Mouse (Mus musculus) kidney, embryonic 14.5 days (tissue): ENCODE results near the gene Terf2. TPM values are rescaled to one million over a fixed set of nuclear protein-coding genes. Genes with fewer than 3 reads are reported as not detected.

Experiments used
- ATAC-seq: fragments of 200-750 bp; cut with Nextera tagmentation; 2 replicates; pipeline ENCODE4 v1.8.0; 2017; ENCODE audit warnings: moderate number of reproducible peaks, mild to moderate bottlenecking, moderate TSS enrichment, moderate library complexity; ENCODE audit not compliant: low FRiP score, low TSS enrichment
- H3K27ac ChIP-seq: fragments of 300-500 bp; sonication (generic); 2 replicates; pipeline ENCODE4 v1.5.1; 2014; ENCODE audit warnings: low read depth, mild to moderate bottlenecking, low read length, moderate library complexity, mixed read lengths
- H3K27me3 ChIP-seq: fragments of 300-500 bp; sonication (generic); 2 replicates; pipeline ENCODE4 v1.6.1; 2014; ENCODE audit warnings: mild to moderate bottlenecking, low read length; ENCODE audit not compliant: control insufficient read depth, insufficient read depth
- H3K36me3 ChIP-seq: fragments of 300-500 bp; sonication (generic); 2 replicates; pipeline ENCODE4 v1.6.1; 2014; ENCODE audit warnings: low read length, mixed read lengths; ENCODE audit not compliant: control insufficient read depth, insufficient read depth
- H3K4me1 ChIP-seq: fragments of 300-500 bp; sonication (generic); 2 replicates; pipeline ENCODE4 v1.6.1; 2014; ENCODE audit warnings: low read length, mixed read lengths; ENCODE audit not compliant: control insufficient read depth, insufficient read depth
- H3K4me2 ChIP-seq: fragments of 300-500 bp; sonication (generic); replicated peaks from 2 replicates; pipeline ENCODE4 v1.6.1; 2014; ENCODE audit warnings: low read depth, mild to moderate bottlenecking, low read length
- H3K4me3 ChIP-seq: fragments of 300-500 bp; sonication (generic); 2 replicates; pipeline ENCODE4 v1.5.1; 2014; ENCODE audit warnings: mild to moderate bottlenecking, low read length
- H3K9ac ChIP-seq: fragments of 300-500 bp; sonication (generic); 2 replicates; pipeline ENCODE4 v1.6.1; 2014; ENCODE audit warnings: low read depth, mild to moderate bottlenecking, low read length, moderate library complexity
- H3K9me3 ChIP-seq: fragments of 300-500 bp; sonication (generic); 2 replicates; pipeline ENCODE4 v1.6.1; 2016; ENCODE audit warnings: low read length; ENCODE audit not compliant: control insufficient read depth
- WGBS: fragments of 180-500 bp; shearing (Covaris S2); extraction: QIAGEN DNeasy Blood & Tissue Kit; methylation state at CpG from one replicate; pipeline ENCODE4 v1.1.7; 2014; 5-methylcytosine and 5-hydroxymethylcytosine counted together
- polyA plus RNA-seq: library from polyadenylated mRNA; unstranded; fragments of >200 nt; fragmentation: Nextera tagmentation; extraction: Ambion mirVana; gene quantifications from 2 replicates; pipeline ENCODE4 v1.2.1, GENCODE M21; 2014

The Terf2 gene
- polyA plus RNA-seq = 15.8 and 19.2 TPM in 2 replicates

GRCm38 (mm10) chr8:107096366-107097036, at the start of gene Terf2:
Gene Terf2, minus strand, starts transcription at chr8:107096547.
- WGBS = 4% methylated on average over 36 of the region's 39 CpGs
- H3K27me3 ChIP-seq = no peaks in the 10 kb centered on the region
- H3K9me3 ChIP-seq = no peaks in the 10 kb centered on the region
- peak within 1 kb of the TSS; percentile 72 for H3K4me2 ChIP-seq
- H3K9ac ChIP-seq = peak within 1 kb of the TSS; percentile 87
- peak; percentile 96 for ATAC-seq
- peaks cover 27% of the 10 kb centered on the region for H3K36me3 ChIP-seq
- H3K27ac ChIP-seq = peak within 1 kb of the TSS; percentile 77
- H3K4me3 ChIP-seq = peak within 1 kb of the TSS; percentile 71
- peaks cover 14% of the 10 kb centered on the region for H3K4me1 ChIP-seq

- peak overlapping the region; percentile 25; the same call in 1 of the 2 replicates for H3K27ac ChIP-seq
- no peak overlapping the region for H3K9ac ChIP-seq
- 0 out of 2 replicates have a peak, but pooled peaks have one; percentile 33 for ATAC-seq
- H3K4me3 ChIP-seq = no peak overlapping the region
- no peaks in the 10 kb centered on the region for H3K9me3 ChIP-seq
- no peak overlapping the region for H3K4me2 ChIP-seq
- WGBS = 40% methylated on average over 4 of the region's 4 CpGs
- peaks cover 7% of the 10 kb centered on the region; the same call in 1 of the 2 replicates for H3K4me1 ChIP-seq
- no peaks in the 10 kb centered on the region for H3K36me3 ChIP-seq
- H3K27me3 ChIP-seq = no peaks in the 10 kb centered on the region
Observed at GRCm38 (mm10) chr8:107143501-107143900, 47.2 kb upstream of the Terf2 start.

GRCm38 (mm10) chr8:107142539-107142938, 46.2 kb upstream of the Terf2 start:
- Histone ChIP-seq H3K9me3 (no peaks in the 10 kb centered on the region), H3K4me1 (peaks cover 7% of the 10 kb centered on the region; the same call in 1 of the 2 replicates), H3K27ac (no peak overlapping the region), H3K9ac (no peak overlapping the region), H3K4me3 (no peak overlapping the region), H3K36me3 (no peaks in the 10 kb centered on the region), H3K4me2 (no peak overlapping the region), H3K27me3 (no peaks in the 10 kb centered on the region)
- ATAC-seq = no peak
- WGBS = 68% methylated on average over 4 of the region's 4 CpGs

- H3K27me3 ChIP-seq = no peaks in the 10 kb centered on the region
- WGBS = 56% methylated on average over 13 of the region's 13 CpGs
- H3K4me2 ChIP-seq = no peak overlapping the region
- H3K36me3 ChIP-seq = no peaks in the 10 kb centered on the region
- peaks cover 16% of the 10 kb centered on the region for H3K4me1 ChIP-seq
- no peaks in the 10 kb centered on the region for H3K9me3 ChIP-seq
- 0 out of 2 replicates have a peak overlapping the region, but pooled peaks have one; percentile 4 for H3K27ac ChIP-seq
- H3K4me3 ChIP-seq = no peak overlapping the region
- ATAC-seq = no peak
- no peak overlapping the region for H3K9ac ChIP-seq
Observed at GRCm38 (mm10) chr8:107139704-107140470, 43.5 kb upstream of the Terf2 start.

GRCm38 (mm10) chr8:107138338-107138737, 42.0 kb upstream of the Terf2 start:
- Histone ChIP-seq H3K4me1 (peaks cover 23% of the 10 kb centered on the region), H3K36me3 (no peaks in the 10 kb centered on the region), H3K9ac (no peak overlapping the region), H3K9me3 (no peaks in the 10 kb centered on the region), H3K27ac (no peak overlapping the region), H3K4me2 (no peak overlapping the region), H3K27me3 (no peaks in the 10 kb centered on the region), H3K4me3 (no peak overlapping the region)
- no peak for ATAC-seq
- WGBS = 91% methylated on average over 5 of the region's 5 CpGs

GRCm38 (mm10) chr8:107137591-107137990, 41.2 kb upstream of the Terf2 start:
- no peaks in the 10 kb centered on the region for H3K9me3 ChIP-seq
- H3K4me2 ChIP-seq = no peak overlapping the region
- no peaks in the 10 kb centered on the region for H3K27me3 ChIP-seq
- no peak overlapping the region for H3K9ac ChIP-seq
- 78% methylated on average over 6 of the region's 6 CpGs for WGBS
- no peak overlapping the region for H3K4me3 ChIP-seq
- no peaks in the 10 kb centered on the region for H3K36me3 ChIP-seq
- ATAC-seq = no peak
- H3K27ac ChIP-seq = no peak overlapping the region
- H3K4me1 ChIP-seq = peaks cover 30% of the 10 kb centered on the region

GRCm38 (mm10) chr8:107136003-107136612, 39.8 kb upstream of the Terf2 start:
- H3K9me3 ChIP-seq = no peaks in the 10 kb centered on the region
- H3K36me3 ChIP-seq = no peaks in the 10 kb centered on the region
- ATAC-seq = no peak
- H3K9ac ChIP-seq = no peak overlapping the region
- no peak overlapping the region for H3K4me2 ChIP-seq
- 34% methylated on average over 8 of the region's 8 CpGs for WGBS
- H3K4me1 ChIP-seq = peaks cover 32% of the 10 kb centered on the region
- H3K27me3 ChIP-seq = no peaks in the 10 kb centered on the region
- H3K27ac ChIP-seq = peak overlapping the region; percentile 85
- no peak overlapping the region for H3K4me3 ChIP-seq

GRCm38 (mm10) chr8:107133881-107134280, 37.5 kb upstream of the Terf2 start:
- H3K4me3 ChIP-seq = no peak overlapping the region

More at GRCm38 (mm10) chr8:107133881-107134280, 37.5 kb upstream of the Terf2 start:
- Histone ChIP-seq H3K27me3 (no peaks in the 10 kb centered on the region), H3K36me3 (no peaks in the 10 kb centered on the region), H3K9ac (no peak overlapping the region), H3K4me2 (no peak overlapping the region), H3K4me1 (peaks cover 36% of the 10 kb centered on the region), H3K27ac (peak overlapping the region; percentile 59; the same call in 1 of the 2 replicates), H3K9me3 (no peaks in the 10 kb centered on the region)
- ATAC-seq = no peak
- 61% methylated on average over 6 of the region's 6 CpGs for WGBS
